ENCODE assay signal across 9 mouse cellular contexts in the genomic region with DNA sequence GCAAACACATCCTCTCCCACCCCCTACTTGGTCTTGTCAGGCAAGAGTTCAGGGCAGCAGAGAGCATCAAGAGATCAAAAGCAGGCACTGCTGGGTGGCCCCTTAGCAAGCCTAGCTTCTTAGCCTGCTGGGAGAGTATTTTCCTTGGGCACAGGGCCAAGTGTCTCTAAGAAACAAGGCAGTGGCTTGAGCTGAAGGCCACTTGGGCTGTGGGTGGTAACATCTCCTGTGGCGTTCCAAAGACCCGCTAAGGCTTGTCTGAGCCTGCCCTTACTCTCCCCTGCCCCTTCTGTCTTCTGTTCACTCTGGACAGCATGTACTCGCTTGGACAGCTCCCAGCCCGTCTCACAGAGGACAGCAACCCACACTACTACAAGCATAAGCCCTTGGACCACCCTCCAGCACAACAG. TPM values are rescaled to one million over a fixed set of nuclear protein-coding genes. Genes with fewer than 3 reads are reported as not detected.
DNase-seq lines count a peak whose midpoint lies in the region; ATAC-seq and TF ChIP-seq lines count a peak whose summit lies in the region.
"Had no signal": no experiment of that assay in that cellular context is flagged by ENCODE, and none has a peak within 500 bp of the region (broad histone marks: within the 10 kb centered on the region; RNA-seq: fewer than 3 reads in every experiment).

No protein-coding gene starts in this region.

- no peak for ATAC-seq in intestine, postnatal 0 days
- peak; percentile 45 for ATAC-seq in midbrain, postnatal 0 days (ENCODE audit: low FRiP score)

- H3K9me3 ChIP-seq in intestine, postnatal 0 days (ENCODE audit: control insufficient read depth): no peaks in the 10 kb centered on the region
- H3K9me3 ChIP-seq in midbrain, postnatal 0 days (ENCODE audit: low read length): no peaks in the 10 kb centered on the region

- H3K4me3 ChIP-seq in cerebellum, adult 2 months (replicated peaks; ENCODE audit: insufficient read depth, low read depth, low read length): no peak overlapping the region
- no peak overlapping the region for H3K4me3 ChIP-seq in intestine, postnatal 0 days (ENCODE audit: low read depth, low read length)
- no peak overlapping the region for H3K4me3 ChIP-seq in midbrain, postnatal 0 days (ENCODE audit: low read depth, low read length)

- WGBS in cerebellum, adult 2 months: 60% methylated on average over 4 of the region's 4 CpGs
- WGBS in intestine, postnatal 0 days: 51% methylated on average over 4 of the region's 4 CpGs
- 18% methylated on average over 4 of the region's 4 CpGs for WGBS in midbrain, postnatal 0 days

- peaks cover 69% of the 10 kb centered on the region for H3K36me3 ChIP-seq in intestine, postnatal 0 days (ENCODE audit: control insufficient read depth, insufficient read depth)
- H3K36me3 ChIP-seq in midbrain, postnatal 0 days (ENCODE audit: insufficient read depth, low read length): no peaks in the 10 kb centered on the region

- H3K9ac ChIP-seq in intestine, postnatal 0 days (ENCODE audit: low read depth, low read length): no peak overlapping the region
- no peak overlapping the region for H3K9ac ChIP-seq in midbrain, postnatal 0 days (replicated peaks; ENCODE audit: low read length, poor library complexity, severe bottlenecking)
- H3K9ac ChIP-seq: liver, embryonic 14.5 days had no signal

- DNase-seq in cerebellum, adult 2 months: peak; percentile 21 to 44
- DNase-seq in cerebellum, adult 8-10 months: no peak
- DNase-seq in 3T3-L1 (ENCODE audit: low read depth, low spot score): peak; percentile 9
- DNase-seq in embryo, embryonic 9.5 days (ENCODE audit: extremely low spot score): peak; percentile 63
- DNase-seq in midbrain, postnatal 0 days (ENCODE audit: low spot score): peak; percentile 76
- no peak for DNase-seq in spleen, postnatal 14 days (ENCODE audit: low spot score in 2 of 2)
- DNase-seq in layer of hippocampus, postnatal 14 days (ENCODE audit: low spot score in 2 of 2): no peak

- no peak for TF ChIP-seq CTCF in cerebellum, adult 2 months (IDR thresholded peaks at IDR 0.05; ENCODE audit: borderline replicate concordance, insufficient read depth, low read depth, low read length)
- TF ChIP-seq CTCF in intestine, postnatal 0 days (IDR thresholded peaks at IDR 0.05; ENCODE audit: low read depth): 0 out of 2 replicates have a peak, but pooled peaks have one; percentile 11
- no peak for TF ChIP-seq CTCF in midbrain, postnatal 0 days (IDR thresholded peaks at IDR 0.05)

- H3K4me1 ChIP-seq in cerebellum, adult 2 months (ENCODE audit: control insufficient read depth, insufficient read depth, low read length): peaks cover under 1% of the 10 kb centered on the region
- no peaks in the 10 kb centered on the region for H3K4me1 ChIP-seq in intestine, postnatal 0 days (replicated peaks; ENCODE audit: control insufficient read depth, insufficient read depth, low read length)
- peaks cover 7% of the 10 kb centered on the region for H3K4me1 ChIP-seq in midbrain, postnatal 0 days (ENCODE audit: insufficient read depth, low read length)

- no peak overlapping the region for H3K4me2 ChIP-seq in intestine, postnatal 0 days (replicated peaks; ENCODE audit: low read depth)
- no peak overlapping the region for H3K4me2 ChIP-seq in midbrain, postnatal 0 days (ENCODE audit: low read depth, low read length, poor library complexity, severe bottlenecking)

- no peak overlapping the region for H3K27ac ChIP-seq in cerebellum, adult 2 months (ENCODE audit: insufficient read depth, low read length)
- peak overlapping the region; percentile 15; the same call in 1 of the 2 replicates for H3K27ac ChIP-seq in intestine, postnatal 0 days (ENCODE audit: low read depth, low read length)
- H3K27ac ChIP-seq in midbrain, postnatal 0 days (ENCODE audit: low read depth, low read length): no peak overlapping the region; the same call in 1 of the 2 replicates
- H3K27ac ChIP-seq: liver, embryonic 14.5 days had no signal

- no peaks in the 10 kb centered on the region for H3K27me3 ChIP-seq in cerebellum, adult 2 months (ENCODE audit: control insufficient read depth, insufficient read depth, low read length)
- H3K27me3 ChIP-seq in intestine, postnatal 0 days (replicated peaks; ENCODE audit: control insufficient read depth, insufficient read depth, low read length): no peaks in the 10 kb centered on the region
- no peaks in the 10 kb centered on the region for H3K27me3 ChIP-seq in midbrain, postnatal 0 days (ENCODE audit: insufficient read depth, low read length)

- TF ChIP-seq POLR2A in cerebellum, adult 2 months (IDR thresholded peaks at IDR 0.05; ENCODE audit: borderline replicate concordance, insufficient read depth, low read length): no peak

RNA-seq across cellular contexts. Expression of gene Traf3ip2, which starts 28.1 kb away (rescaled TPM):
- polyA plus RNA-seq in cerebellum, adult 2 months (2012; rRNA removed): 5.7 and 6.9 TPM in 2 replicates
- polyA plus RNA-seq in intestine, postnatal 0 days (2015; fragmentation: Nextera tagmentation; extraction: Ambion mirVana): 25.3 and 27.8 TPM in 2 replicates
- total RNA-seq in midbrain, postnatal 0 days (2014; rRNA removed): 0.47 and 1.9 TPM in 2 replicates
- 4.2 and 6.1 TPM in 2 replicates for polyA plus RNA-seq in midbrain, postnatal 0 days (2015; fragmentation: Nextera tagmentation; extraction: Ambion mirVana)
- total RNA-seq in layer of hippocampus, postnatal 14 days (2021): 1 to 10 TPM; 3.6 to 4.3 TPM

Comparison
In these comparisons a context has a peak if more than half of its experiments do, and no peak if none do; other contexts are left out.
1. DNase-seq: peak in cerebellum, adult 2 months (2 of 2), 3T3-L1 (single experiment), embryo, embryonic 9.5 days (single experiment) and midbrain, postnatal 0 days (single experiment); none in cerebellum, adult 8-10 months (single experiment), spleen, postnatal 14 days (0 of 2) and layer of hippocampus, postnatal 14 days (0 of 2).